Mouse (Mus musculus) heart, postnatal 14 days (tissue): ENCODE data around the gene Mblac2. TPM values are rescaled to one million over a fixed set of nuclear protein-coding genes. Genes with fewer than 3 reads are reported as not detected.
"Not testable (repeated sequence)": the region's sequence is repeated elsewhere in the genome, so short reads cannot be mapped to it uniquely, and the experiment has no call there.

Source experiments
- DNase-seq, 2 experiments: peaks; one replicate each; pipeline ENCODE4 v3.0.0; 2021 to 2022
- intact Hi-C: fragments of 180-260 bp; cut with DNase I; formaldehyde crosslinking; loops from one replicate; pipeline ENCODE4 v1.15.1; 2025
- long read RNA-seq, 2 experiments: library from polyadenylated mRNA; stranded (forward); transcript quantifications; one replicate each; pipeline ENCODE4 v2.0.0; 2021
- total RNA-seq, 2 experiments: library from RNA; stranded (reverse); gene quantifications; 2 replicates each; pipeline ENCODE4 v1.2.3; 2021

Mblac2 gene
- 1 to 10 TPM; 2.7 to 2.8 TPM for total RNA-seq
- long read RNA-seq, experiment 1, partial matches to known transcripts = 0 of 3 reads
- long read RNA-seq, experiment 1, other reads (novel, unspliced or antisense) = 0 of 3 reads
- long read RNA-seq, experiment 2, partial matches to known transcripts = 0 of 2 reads
- long read RNA-seq, experiment 2, other reads (novel, unspliced or antisense) = 0 of 2 reads

DNA sequence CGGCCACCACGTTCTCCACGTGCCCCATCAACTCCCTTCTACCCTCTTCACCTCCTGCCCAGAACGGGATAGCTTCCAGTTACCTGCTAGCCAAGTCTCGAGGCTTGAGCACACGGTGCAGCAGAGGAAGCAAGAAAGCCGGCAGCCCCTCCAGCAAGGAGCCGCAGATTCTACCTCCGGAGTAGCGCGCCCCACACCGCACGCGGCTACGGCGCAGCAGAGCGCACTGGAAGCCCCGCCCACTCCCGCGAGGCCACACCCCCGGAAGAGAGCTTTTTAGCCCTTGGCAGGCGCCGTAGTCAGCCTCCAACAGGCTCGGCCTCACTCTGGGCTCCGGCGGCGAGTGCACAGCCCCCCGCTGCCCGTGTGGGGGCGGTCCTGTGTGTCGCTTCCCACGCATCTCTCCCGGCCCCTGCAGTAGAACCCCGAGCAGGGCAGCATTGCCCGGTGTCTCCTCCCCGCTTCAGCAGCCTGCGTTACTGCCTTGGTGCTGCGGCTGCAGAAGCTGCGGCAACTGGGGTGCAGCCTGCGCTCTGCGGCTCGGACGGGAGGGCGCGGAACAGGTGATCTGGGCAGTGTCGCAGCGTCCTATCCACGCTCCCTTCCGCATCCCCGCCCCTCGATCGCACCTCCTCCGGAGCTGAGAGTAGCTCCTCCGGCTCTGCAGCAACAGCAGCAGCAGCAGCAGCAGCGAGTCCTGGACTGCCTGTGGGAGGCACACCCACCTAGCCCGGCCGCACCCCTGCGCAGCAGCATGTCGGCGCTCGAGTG lies at the start of gene Mblac2, which contains the start of gene Polr3g:
Mblac2 (plus strand) TSS at position 567 of the 771 bp plus-strand sequence.
Polr3g (minus strand) TSS at position 239 of the 771 bp plus-strand sequence.
- intact Hi-C loops = loop anchor here (5.0 kb wide), 1 partner anchor 54 kb away; the partner anchor contains the start of gene Lysmd3
- DNase-seq = peak; percentile 95 to 97

DNA sequence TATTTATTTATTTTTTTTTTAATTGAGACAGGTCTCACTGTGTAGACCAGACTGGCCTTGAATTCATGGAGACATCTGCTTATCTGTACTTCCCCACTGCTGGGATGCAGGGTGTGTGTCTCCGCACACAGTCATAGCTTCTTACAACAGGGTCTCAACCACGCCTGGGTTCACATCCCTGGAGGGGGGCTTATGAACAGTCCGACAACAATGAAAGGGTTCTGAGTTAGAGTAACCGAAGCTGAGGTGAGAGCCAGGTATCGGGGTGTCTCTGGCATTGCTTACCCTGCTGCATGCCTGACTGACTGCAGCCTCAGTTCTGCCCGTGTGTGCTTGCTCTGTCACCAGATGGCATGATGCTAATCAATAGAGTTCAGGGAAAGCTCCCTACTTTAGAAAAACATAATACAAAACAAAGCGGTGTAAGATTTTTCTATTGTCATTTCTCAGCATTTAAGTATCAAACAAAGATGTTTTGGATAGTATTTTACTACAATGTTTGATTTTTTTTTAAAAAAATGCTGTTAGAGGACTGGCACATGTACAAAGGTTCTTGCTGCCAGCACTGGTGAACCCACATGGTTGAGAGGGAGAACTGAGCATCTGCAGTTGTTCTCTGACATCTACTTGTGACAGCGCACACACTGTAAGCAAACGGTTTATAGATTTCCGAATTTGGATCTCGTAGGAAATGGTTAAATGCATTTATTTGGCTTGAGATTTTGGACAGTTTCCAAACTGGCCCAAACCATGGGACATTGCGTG lies 47.4 kb upstream of the Mblac2 start:
- intact Hi-C loops = no loop called here
- no peak for DNase-seq

DNA sequence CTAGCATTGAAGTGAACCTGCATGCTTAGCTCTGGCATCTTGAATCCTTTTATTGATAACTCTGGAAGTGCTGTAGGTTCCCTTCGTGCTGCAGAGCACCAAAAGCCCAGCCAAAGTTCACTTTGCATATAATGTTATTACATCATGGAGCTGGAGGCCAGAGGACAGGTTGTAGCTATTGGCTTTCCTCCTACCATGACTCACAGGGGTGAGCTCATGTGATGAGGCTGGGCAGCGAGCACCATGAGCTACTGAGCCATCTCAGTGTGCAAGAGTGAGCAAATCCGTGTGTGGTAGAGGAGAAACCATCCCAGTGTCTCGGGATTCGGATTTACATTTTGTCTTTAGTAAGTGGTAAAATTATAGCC lies 46.8 kb upstream of the Mblac2 start:
- DNase-seq = no peak
- intact Hi-C loops = no loop called here

DNA sequence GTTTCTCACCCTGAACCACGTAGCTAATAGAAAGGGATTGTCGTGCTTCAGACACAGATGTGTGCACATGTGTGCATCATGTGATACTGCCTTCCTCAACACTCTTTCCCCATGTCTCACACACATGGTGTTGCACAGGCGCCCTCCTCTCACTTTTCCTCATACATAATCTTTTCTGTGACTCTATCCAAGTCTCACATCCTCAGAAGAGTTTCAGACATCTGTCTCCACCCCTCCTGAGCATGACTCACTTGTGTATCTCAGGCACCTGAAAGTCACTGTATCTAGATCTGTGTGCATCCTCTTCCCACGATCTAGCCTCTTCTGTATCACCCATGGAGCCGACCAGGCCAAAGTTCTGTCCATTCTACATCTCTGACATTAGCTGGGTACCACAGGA lies 43.4 kb upstream of the Mblac2 start:
- intact Hi-C loops = no loop called here
- DNase-seq = no peak

DNA sequence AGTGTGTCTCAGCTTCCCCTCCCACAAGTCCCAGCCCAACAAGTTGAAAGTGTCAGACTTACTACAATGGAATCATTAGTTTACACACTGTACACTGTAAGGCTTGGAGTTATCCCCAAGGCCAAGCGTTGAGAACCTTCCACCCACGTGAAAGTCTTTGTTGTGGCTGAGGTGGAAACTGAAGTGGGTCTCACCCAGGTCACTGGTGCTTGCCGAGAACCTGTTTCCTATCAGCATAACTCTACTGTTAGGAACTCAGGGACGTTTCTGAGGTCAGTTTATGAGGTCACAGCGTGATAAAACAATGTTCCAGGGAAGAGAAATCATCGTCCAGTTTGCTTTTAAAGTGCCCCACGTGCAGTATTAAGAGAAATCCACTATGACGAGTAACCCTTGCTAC lies 35.8 kb upstream of the Mblac2 start:
- intact Hi-C loops = no loop called here
- no peak for DNase-seq

DNA sequence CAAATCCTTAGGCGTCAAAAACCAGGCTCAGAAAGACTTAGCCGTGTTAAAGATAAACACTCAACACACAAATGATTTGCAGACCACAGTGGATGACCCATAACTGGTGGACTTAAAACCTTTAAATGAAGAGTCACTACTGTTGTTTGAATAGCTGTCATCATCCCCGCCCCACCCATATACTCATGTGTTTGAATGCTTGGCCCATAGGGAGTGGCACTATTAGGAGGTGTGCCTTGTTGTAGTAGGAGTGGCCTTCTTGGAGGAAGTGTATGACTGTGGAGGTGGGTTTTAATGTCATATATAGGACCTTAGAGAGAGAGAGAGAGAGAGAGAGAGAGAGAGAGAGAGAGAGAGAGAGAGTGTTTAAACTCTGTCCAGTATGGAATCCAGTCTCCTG lies 28.0 kb upstream of the Mblac2 start:
- DNase-seq = no peak
- intact Hi-C loops = loop anchor here (5.0 kb wide), 1 partner anchor 79 kb away; no protein-coding TSS in a partner anchor

DNA sequence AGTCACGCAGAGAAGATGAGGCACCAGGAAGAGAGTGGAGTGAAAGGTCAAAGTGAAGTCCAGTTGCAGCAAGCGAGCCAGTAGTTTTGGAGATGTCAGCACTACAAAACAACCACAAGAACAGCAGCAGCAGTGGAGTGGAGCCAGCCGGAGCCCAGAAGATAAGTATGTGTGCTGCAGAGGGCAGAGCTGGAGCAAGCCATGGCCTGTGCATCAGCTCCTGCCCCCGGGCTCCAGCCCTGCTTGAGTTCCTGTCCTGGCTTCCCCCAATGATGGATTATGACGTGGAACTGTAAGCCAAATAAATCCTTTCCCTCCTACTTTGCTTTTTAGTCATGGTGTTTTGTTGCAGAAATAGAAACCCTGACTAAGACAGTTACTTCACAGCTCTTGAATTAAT lies 26.9 kb upstream of the Mblac2 start:
- intact Hi-C loops = loop anchor here (5.0 kb wide), 1 partner anchor 78 kb away; no protein-coding TSS in a partner anchor
- DNase-seq = no peak

DNA sequence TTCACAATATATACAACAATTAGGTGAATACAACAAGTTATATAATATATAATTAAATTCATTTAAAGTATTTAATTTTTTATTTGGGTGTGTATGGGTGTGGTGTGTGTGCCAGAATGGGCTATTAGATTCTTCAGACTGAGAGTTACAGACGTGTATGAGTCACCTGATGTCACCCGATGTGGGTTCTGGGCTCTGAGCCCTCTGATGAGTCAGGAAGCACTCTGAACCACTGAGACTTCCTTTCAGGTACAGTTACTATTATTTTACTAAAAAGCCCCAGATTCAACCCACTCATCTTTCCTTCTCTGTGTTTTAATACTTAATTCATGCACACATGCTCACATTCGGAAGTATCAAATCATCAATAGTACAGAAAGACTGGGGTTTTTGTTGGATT lies 26.3 kb upstream of the Mblac2 start:
- no peak for DNase-seq
- intact Hi-C loops = loop anchor here (5.0 kb wide), 1 partner anchor 77 kb away; no protein-coding TSS in a partner anchor

DNA sequence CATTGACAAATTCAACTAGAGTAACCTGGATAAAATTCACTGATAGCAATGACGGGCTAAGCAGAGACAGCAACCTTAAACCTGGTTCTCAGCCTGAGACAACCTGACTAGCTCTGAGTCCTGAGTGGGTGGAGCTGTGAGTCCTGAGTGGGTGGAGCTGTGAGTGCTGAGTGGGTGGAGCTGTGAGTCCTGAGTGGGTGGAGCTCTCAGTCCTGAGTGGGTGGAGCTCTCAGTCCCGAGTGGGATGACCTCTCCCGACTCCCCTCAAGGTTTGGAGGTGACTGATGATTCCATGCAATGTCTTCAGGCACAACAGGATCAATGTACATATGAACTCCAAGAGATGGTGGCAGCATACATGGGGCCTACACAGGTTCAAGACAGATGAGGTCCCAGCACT lies 21.6 kb upstream of the Mblac2 start:
- no peak for DNase-seq
- intact Hi-C loops = no loop called here

DNA sequence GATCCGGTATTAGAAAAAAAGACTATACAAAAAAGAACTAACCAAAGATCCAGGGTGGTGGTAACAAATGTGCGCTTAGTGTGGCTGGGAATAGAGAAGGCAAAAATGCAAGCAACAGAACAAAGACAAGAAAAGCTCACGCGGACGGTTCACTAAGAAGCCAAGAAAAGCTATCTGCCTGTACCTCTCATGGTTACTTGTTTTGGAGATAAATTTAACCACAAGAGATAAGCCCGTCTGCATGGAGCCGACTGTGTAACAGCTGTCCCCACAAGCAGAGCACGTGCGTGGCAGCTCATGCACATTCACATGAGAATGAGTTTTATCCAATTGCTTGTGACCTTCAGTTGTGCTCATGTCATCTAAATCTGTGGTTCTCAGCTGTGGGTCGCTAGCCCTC lies 20.7 kb upstream of the Mblac2 start:
- intact Hi-C loops = no loop called here
- no peak for DNase-seq

DNA sequence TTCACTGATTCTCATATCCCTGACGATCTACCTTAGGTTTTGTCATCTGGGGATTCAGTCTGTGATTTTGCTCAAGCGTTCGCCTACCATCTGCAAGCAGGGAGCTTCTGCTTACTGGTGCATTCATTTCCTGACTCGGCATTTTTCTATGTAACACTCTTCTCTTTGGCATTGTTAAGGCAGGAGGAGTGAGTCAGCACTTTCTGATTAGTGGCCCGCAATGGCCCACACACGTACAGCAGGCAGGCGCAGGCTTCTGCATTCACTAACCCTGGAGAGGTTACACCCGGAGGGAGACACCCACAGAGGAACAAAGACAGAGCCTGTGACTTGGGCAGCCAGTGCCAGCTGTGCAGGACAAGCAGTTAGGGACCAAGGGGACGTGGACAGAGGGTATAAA lies 19.5 kb upstream of the Mblac2 start:
- peak; percentile 3 to 13 for DNase-seq
- intact Hi-C loops = no loop called here

DNA sequence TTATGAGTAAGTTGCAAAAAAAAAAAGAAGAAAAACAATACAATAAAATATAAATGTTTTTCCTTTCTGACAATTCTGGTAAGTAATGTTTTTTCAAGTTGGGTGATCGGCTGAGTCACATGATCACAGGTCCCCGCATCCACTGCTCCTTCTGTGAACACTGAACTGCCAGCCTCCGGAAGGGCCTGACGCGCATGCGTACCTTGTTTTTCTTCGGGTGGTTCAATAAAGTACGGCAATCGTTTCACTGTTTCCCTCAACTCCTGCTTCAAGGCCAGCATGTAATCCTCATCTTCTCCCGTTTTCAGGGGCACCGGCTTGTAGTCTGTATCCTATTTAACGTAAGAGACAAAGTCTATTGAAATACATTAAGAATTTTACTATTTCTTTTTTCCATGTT lies 16.7 kb upstream of the Mblac2 start:
- no peak for DNase-seq
- intact Hi-C loops = no loop called here

DNA sequence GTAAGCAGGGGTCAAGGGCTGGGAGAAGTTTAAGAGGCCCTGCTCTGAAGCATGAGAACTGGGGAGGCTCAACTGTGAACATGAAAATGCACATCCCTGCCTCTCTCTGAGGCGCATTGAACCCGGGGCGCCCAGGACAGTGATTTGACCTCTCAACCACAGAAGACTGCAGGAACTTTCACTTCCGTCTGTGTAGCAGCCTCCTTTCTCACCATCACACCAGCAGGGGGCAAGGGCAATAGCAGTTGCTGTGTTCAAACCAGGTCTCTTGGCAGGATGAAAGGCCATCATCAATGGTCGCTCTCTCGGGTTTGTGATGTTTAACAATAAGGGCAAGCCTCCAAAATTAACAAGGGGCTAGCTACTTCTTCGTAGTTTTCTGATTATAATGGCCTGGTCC lies 8.0 kb upstream of the Mblac2 start:
- intact Hi-C loops = no loop called here
- no peak for DNase-seq

DNA sequence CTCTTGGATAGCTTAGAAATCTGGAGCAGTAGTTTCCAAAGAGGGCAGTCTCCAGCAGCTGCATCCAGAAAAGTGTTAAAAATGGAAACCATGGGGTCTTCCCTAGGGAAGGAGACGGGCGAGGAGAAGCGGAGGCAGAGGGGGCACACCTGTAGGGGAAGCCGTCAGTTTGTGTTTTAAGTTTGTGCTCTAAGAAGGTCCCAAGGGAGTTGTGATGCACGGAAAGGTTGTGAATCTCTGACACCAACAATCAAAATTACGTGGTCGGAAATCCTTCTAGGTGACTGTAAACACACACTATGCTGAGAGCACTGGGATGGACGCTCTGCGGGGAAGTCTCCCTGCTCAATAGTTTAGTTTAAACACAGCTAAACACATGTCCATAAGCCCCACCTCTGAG lies 7.5 kb upstream of the Mblac2 start:
- intact Hi-C loops = no loop called here
- DNase-seq = no peak

DNA sequence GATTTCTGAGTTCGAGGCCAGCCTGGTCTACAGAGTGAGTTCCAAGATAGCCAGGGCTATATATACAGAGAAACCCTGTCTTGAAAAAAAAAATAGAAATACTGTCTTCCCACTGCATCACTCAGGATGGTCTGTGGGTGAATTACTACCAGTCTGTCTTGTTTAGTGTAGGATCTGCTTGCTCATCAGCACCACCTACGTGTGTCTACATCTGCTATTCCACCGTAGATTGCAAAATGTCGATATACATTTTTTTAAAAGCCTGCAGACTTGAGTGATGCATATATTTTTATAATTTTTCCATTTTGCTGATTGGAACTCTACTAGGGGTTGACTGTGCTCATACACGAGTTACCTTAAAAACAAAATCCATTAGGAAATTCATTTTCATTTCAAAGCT lies 4.8 kb upstream of the Mblac2 start:
- DNase-seq = no peak
- intact Hi-C loops = no loop called here

DNA sequence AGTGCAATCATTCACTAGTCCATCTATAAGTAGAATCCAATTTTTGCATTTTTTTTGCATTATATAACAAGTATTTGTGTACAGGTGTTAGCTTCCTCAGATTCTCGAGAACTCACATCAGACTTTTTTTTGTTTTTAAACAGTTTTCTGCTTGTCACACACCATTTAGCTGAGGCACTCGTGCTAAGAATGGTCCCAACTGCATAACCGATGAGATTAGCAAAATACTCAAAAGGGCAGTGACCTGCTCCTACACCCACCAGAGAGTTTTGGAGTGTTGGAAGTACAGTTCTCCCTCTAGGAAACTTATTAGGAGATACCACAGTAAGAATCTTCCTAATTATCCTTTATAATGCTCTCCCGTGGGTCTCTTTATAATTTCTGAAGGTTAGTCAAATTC lies 1.3 kb upstream of the Mblac2 start:
- no peak for DNase-seq
- intact Hi-C loops = loop anchor here (5.0 kb wide), 1 partner anchor 53 kb away; the partner anchor contains the start of gene Lysmd3

DNA sequence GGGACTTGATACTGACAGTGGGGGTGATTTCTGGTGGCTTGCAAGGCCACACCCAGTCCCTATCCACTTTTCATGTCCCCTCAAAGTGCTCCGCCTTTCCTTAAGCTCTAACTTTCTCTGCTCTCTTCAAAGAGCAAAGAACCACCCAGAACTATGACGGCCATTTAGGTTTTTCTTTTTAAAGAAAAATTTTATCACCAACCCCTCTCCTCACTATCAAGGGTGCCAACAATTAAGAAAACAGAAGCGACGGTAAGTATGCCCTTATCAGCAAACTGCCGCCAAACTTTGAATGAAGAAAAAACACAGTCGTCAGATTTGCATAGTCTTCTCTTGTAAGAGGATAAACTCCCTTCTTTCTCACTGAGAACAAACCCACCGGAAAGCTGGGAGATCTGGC lies 875 bp upstream of the Mblac2 start:
- DNase-seq = no peak
- intact Hi-C loops = loop anchor here (5.0 kb wide), 1 partner anchor 53 kb away; the partner anchor contains the start of gene Lysmd3

DNA sequence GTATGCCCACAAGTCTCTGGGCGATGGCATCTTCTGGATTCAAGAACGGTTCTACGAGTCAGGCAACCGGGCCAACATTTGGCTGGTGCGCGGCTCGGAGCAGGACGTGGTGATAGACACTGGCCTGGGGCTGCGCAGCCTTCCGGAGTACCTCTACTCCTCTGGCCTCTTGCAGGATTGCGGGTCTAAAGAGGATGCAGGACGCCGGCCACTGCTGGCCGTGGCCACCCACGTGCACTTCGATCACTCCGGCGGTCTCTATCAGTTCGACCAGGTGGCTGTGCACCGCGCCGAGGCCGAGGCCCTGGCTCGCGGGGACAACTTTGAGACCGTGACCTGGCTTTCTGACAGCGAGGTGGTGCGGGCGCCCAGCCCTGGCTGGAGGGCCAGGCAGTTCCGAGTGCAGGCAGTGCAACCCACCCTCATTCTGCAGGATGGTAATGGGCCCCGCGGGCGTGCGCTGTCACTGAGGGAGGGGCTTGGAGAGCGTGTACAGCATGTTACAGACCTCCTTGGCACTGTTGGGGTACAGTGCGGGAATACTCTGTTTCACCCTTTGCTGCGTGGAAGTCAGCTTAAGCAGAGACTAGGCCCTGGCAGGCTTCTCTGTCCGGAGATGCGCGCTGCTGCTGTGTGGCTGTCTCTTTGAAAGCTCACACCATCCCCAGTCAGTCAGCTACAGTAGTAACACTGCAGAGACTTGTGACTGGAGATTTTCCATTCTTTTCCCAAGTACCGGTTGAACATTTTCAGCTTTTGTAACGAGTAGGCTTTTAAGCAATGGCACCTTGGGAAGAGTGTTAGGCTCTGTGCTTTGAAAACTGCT lies 618 bp downstream of the Mblac2 start:
- peak in 1 of 2 experiments; percentile 37 for DNase-seq

DNA sequence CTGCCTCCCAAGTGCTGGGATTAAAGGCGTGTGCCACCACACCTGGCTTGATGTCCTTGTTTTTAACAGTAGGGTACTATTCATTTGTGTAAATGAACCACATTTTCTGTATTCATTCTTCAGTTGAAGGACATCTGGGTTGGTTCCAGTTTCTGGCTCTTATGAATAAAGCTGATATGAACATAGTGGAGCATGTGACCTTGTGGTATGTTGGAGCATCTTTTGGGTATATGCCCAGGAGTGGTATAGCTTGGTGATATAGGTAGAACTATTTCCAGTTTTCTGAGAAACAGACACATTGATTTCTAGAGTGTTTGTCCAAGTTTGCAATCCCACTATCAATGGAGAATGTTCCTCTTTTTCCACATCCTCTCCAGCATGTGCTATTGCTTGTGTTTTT lies 2.8 kb downstream of the Mblac2 start:
- DNase-seq = no peak
- intact Hi-C loops = loop anchor here (5.0 kb wide), 1 partner anchor 57 kb away; the partner anchor contains the start of gene Lysmd3

More for the DNA sequence above, 618 bp downstream of the Mblac2 start:
- intact Hi-C loops = loop anchor here (5.0 kb wide), 1 partner anchor 54 kb away; the partner anchor contains the start of gene Lysmd3

DNA sequence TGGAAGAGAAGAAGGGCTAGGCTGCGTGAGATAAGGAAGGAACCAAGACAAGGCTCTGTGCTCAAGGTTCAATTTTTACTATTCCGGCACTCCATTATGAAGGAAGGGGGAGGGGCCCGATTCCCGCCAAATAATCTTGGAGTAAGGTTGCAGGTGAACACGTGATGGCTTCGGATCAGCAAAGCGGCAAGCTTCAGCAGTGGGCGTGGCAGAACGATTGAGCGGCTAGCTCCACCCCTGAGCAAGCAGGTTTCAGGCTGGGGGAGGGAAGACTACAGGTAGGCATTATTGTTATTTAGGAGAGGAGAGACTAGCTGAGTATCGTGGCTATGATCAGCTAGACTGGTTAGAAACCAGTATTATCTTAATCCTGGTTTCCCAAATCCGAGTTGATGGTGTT lies 17.0 kb downstream of the Mblac2 start:
- intact Hi-C loops, DNase-seq: not testable (repeated sequence)
